ENCODE assay signal across 21 mouse cellular contexts in genomic region chr2:5039350-5040170, GRCm38 (mm10). TPM values are rescaled to one million over a fixed set of nuclear protein-coding genes. Genes with fewer than 3 reads are reported as not detected.
DNase-seq lines count a peak whose midpoint lies in the region; ATAC-seq lines count a peak whose summit lies in the region.
"Had no signal": no experiment of that assay in that cellular context is flagged by ENCODE, and none has a peak within 500 bp of the region (broad histone marks: within the 10 kb centered on the region; RNA-seq: fewer than 3 reads in every experiment).

No protein-coding gene starts in this region.

- no peak overlapping the region for H3K4me3 ChIP-seq in heart, embryonic 12.5 days
- H3K4me3 ChIP-seq: embryonic facial prominence, embryonic 12.5 days; erythroblast, embryonic 14.5 days; hindbrain, embryonic 12.5 days; kidney, embryonic 15.5 days; midbrain, embryonic 13.5 days; neural tube, embryonic 13.5 days had no signal

- H3K36me3 ChIP-seq in heart, embryonic 12.5 days: no peaks in the 10 kb centered on the region; the same call in none of the 2 replicates
- H3K36me3 ChIP-seq: embryonic facial prominence, embryonic 12.5 days; hindbrain, embryonic 12.5 days; kidney, embryonic 15.5 days; midbrain, embryonic 13.5 days; neural tube, embryonic 13.5 days had no signal

- no peak for ATAC-seq in heart, embryonic 12.5 days (ENCODE audit: insufficient number of reproducible peaks, low FRiP score)
- ATAC-seq: activated CD4-positive, CD25-positive, alpha-beta regulatory T cell, adult 4 months; forebrain, embryonic 14.5 days; inflammation-experienced regulatory T-cells, adult 6 months; midbrain, embryonic 13.5 days had no signal

- H3K27me3 ChIP-seq in heart, embryonic 12.5 days (replicated peaks): no peaks in the 10 kb centered on the region
- H3K27me3 ChIP-seq: embryonic facial prominence, embryonic 12.5 days; kidney, embryonic 15.5 days; midbrain, embryonic 13.5 days; neural tube, embryonic 13.5 days had no signal

- WGBS in heart, embryonic 12.5 days: 79% methylated on average over 13 of the region's 13 CpGs

- no peaks in the 10 kb centered on the region for H3K9me3 ChIP-seq in heart, embryonic 12.5 days (replicated peaks)
- H3K9me3 ChIP-seq: embryonic facial prominence, embryonic 12.5 days; hindbrain, embryonic 12.5 days; kidney, embryonic 15.5 days; midbrain, embryonic 13.5 days; neural tube, embryonic 13.5 days had no signal

- H3K27ac ChIP-seq in heart, embryonic 12.5 days (ENCODE audit: poor library complexity, severe bottlenecking): no peak overlapping the region
- H3K27ac ChIP-seq: embryonic facial prominence, embryonic 12.5 days; hindbrain, embryonic 12.5 days; kidney, embryonic 15.5 days; midbrain, embryonic 13.5 days; neural tube, embryonic 13.5 days had no signal

- no peak overlapping the region for H3K4me2 ChIP-seq in heart, embryonic 12.5 days
- H3K4me2 ChIP-seq: embryonic facial prominence, embryonic 12.5 days; heart, embryonic 11.5 days; hindbrain, embryonic 12.5 days; kidney, embryonic 15.5 days; midbrain, embryonic 13.5 days; neural tube, embryonic 13.5 days had no signal

- no peak overlapping the region for H3K9ac ChIP-seq in heart, embryonic 12.5 days
- H3K9ac ChIP-seq: embryonic facial prominence, embryonic 12.5 days; hindbrain, embryonic 12.5 days; kidney, embryonic 15.5 days; midbrain, embryonic 13.5 days; neural tube, embryonic 13.5 days had no signal

- H3K4me1 ChIP-seq in heart, embryonic 12.5 days (replicated peaks): peaks cover 12% of the 10 kb centered on the region; the same call in 1 of the 2 replicates
- H3K4me1 ChIP-seq: embryonic facial prominence, embryonic 12.5 days; kidney, embryonic 15.5 days; midbrain, embryonic 13.5 days had no signal

- peak; percentile 42 to 78 for DNase-seq in adrenal gland, adult (ENCODE audit: inconsistent age in 2 of 2, low spot score in 1 of 2)
- no peak for DNase-seq in adrenal gland, postnatal 25 days
- DNase-seq in heart, adult 11 months: peak; percentile 72
- DNase-seq in right cerebral cortex, adult 18-20 months: peak; percentile 25
- no peak for DNase-seq in right cerebral cortex, postnatal 10 days (ENCODE audit: low spot score in 2 of 2)
- no peak for DNase-seq in left cerebral cortex, adult 9 months (ENCODE audit: low spot score in 2 of 2)
- no peak for DNase-seq in urinary bladder, postnatal 10 days (ENCODE audit: low spot score)
- DNase-seq: cerebellum, adult 2 months; heart, postnatal 14 days; spleen, adult 18-20 months had no signal

RNA-seq across cellular contexts. Expression of gene Optn, which starts 24.3 kb away (rescaled TPM):
- 52.5 and 59.0 TPM in 2 replicates for total RNA-seq in adrenal gland, postnatal 25 days (2021)
- 17.1 and 17.5 TPM in 2 replicates for polyA plus RNA-seq in heart, embryonic 12.5 days (2016; fragmentation: Nextera tagmentation; extraction: Ambion mirVana)

RNA-seq across cellular contexts. Expression of gene Mcm10, which starts 27.0 kb away (rescaled TPM):
- 5.6 and 6.2 TPM in 2 replicates for total RNA-seq in adrenal gland, postnatal 25 days (2021)
- polyA plus RNA-seq in heart, embryonic 12.5 days (2016; fragmentation: Nextera tagmentation; extraction: Ambion mirVana): 23.8 and 24.2 TPM in 2 replicates

Comparison
In these comparisons a context has a peak if more than half of its experiments do, and no peak if none do; other contexts are left out.
1. DNase-seq: peak in adrenal gland, adult (2 of 2), heart, adult 11 months (single experiment) and right cerebral cortex, adult 18-20 months (single experiment); none in adrenal gland, postnatal 25 days (single experiment), right cerebral cortex, postnatal 10 days (0 of 2), left cerebral cortex, adult 9 months (0 of 2) and urinary bladder, postnatal 10 days (single experiment).